Comparison of ENCODE assay signal across 16 mouse cellular contexts in genomic region chr4:142853924-142854323, GRCm38 (mm10).
DNase-seq lines count a peak whose midpoint lies in the region; ATAC-seq and TF ChIP-seq lines count a peak whose summit lies in the region.
"Had no signal": no experiment of that assay in that cellular context is flagged by ENCODE, and none has a peak within 500 bp of the region (broad histone marks: within the 10 kb centered on the region; RNA-seq: fewer than 3 reads in every experiment).

No protein-coding gene starts in this region.

- intact Hi-C loops in gastrocnemius, postnatal 36 days (cut with DNase I), result no loop called here
- intact Hi-C loops in heart, postnatal 36 days (cut with DNase I), result no loop called here

- H3K4me3 ChIP-seq in layer of hippocampus, adult 2 months, result no peak overlapping the region
- H3K4me3 ChIP-seq: intestine, embryonic 15.5 days; neural tube, embryonic 13.5 days; stomach, embryonic 15.5 days had no signal

- DNase-seq in layer of hippocampus, adult 2 months (ENCODE audit: low spot score in 2 of 2), result peak in 1 of 2 experiments; percentile 33
- no peak for DNase-seq in layer of hippocampus, adult 11-12 months (ENCODE audit: low spot score)
- DNase-seq in cerebellum, postnatal 14 days, result peak; percentile 81 to 82
- peak; percentile 6 to 19 for DNase-seq in frontal cortex, postnatal 25 days (ENCODE audit: low spot score in 2 of 2)
- peak; percentile 66 for DNase-seq in right cerebral cortex, adult 18-20 months
- DNase-seq in gastrocnemius, postnatal 36 days, result no peak
- DNase-seq in heart, postnatal 36 days, result no peak
- DNase-seq: adrenal gland, postnatal 36 days; kidney, postnatal 25 days; midbrain, embryonic 14.5 days; retina, postnatal 1 day; thymus, postnatal 4 days had no signal

- peak; percentile 34; the same call in 1 of the 2 replicates for TF ChIP-seq CTCF in layer of hippocampus, adult 2 months (conservative IDR thresholded peaks at IDR 0.05)

- no peak overlapping the region for H3K27ac ChIP-seq in layer of hippocampus, adult 2 months
- H3K27ac ChIP-seq: intestine, embryonic 15.5 days; neural tube, embryonic 13.5 days; stomach, embryonic 15.5 days had no signal

- ATAC-seq in monocyte, adult 5-6 weeks (replicated peaks; ENCODE audit: insufficient number of reproducible peaks, low FRiP score, low TSS enrichment, poor library complexity, severe bottlenecking), result no peak
- ATAC-seq: intestine, embryonic 15.5 days had no signal

Comparison
In these comparisons a context has a peak if more than half of its experiments do, and no peak if none do; other contexts are left out.
1. DNase-seq: peak in cerebellum, postnatal 14 days (2 of 2), frontal cortex, postnatal 25 days (2 of 2) and right cerebral cortex, adult 18-20 months (single experiment); none in layer of hippocampus, adult 11-12 months (single experiment), gastrocnemius, postnatal 36 days (0 of 2) and heart, postnatal 36 days (0 of 2).